Mouse (Mus musculus): ENCODE measurements around the gene Clec5a. TPM values are rescaled to one million over a fixed set of nuclear protein-coding genes. Genes with fewer than 3 reads are reported as not detected.

Clec5a gene
- total RNA-seq, 2 experiments from 2014 or later: 0.41 to 0.73 TPM

Other genes with a start within 250 kb of the Clec5a start
- gene E330009J07Rik, start 149.7 kb downstream of the Clec5a start, total RNA-seq (2021): 10 to 100 TPM; 32.4 to 32.9 TPM
- gene Wee2, start 146.7 kb downstream of the Clec5a start, total RNA-seq (2021): under 1 TPM in 1 of 2 experiments, not detected in 1; 0.22 TPM
- 10 to 100 TPM; 28.0 to 32.6 TPM for gene Ssbp1, start 114.5 kb downstream of the Clec5a start, total RNA-seq (2021)
- gene Tas2r137, start 94.6 kb downstream of the Clec5a start, total RNA-seq (2021): not detected
- not detected for gene Tas2r108, start 92.3 kb downstream of the Clec5a start, total RNA-seq (2021)
- gene Prss37, start 66.3 kb downstream of the Clec5a start, total RNA-seq (2021): not detected
- not detected for gene Olfr461, start 30.8 kb downstream of the Clec5a start, total RNA-seq (2021)
- not detected for gene Olfr460, start 16.3 kb downstream of the Clec5a start, total RNA-seq (2021)
- not detected for gene Tas2r138, start 27.5 kb upstream of the Clec5a start, total RNA-seq (2021)
- gene Mgam, start 43.0 kb upstream of the Clec5a start, total RNA-seq (2021): under 1 TPM; 0.08 to 0.11 TPM

Data from left cerebral cortex, postnatal 10 days (tissue).